Mouse (Mus musculus) heart, embryonic 10.5 days (tissue): ENCODE measurements around the gene Stx11. TPM values are rescaled to one million over a fixed set of nuclear protein-coding genes. Genes with fewer than 3 reads are reported as not detected.

Experiments
- DNase-seq: peaks from one replicate; pipeline ENCODE4 v3.0.0-alpha.2; 2017; ENCODE audit warnings: low spot score
- H3K27ac ChIP-seq: fragments of 300-500 bp; sonication (generic); 2 replicates; pipeline ENCODE4 v1.5.1; 2016; ENCODE audit warnings: mild to moderate bottlenecking
- H3K27me3 ChIP-seq: fragments of 300-500 bp; sonication (generic); 2 replicates; pipeline ENCODE4 v1.6.1; 2016; ENCODE audit warnings: mild to moderate bottlenecking; ENCODE audit not compliant: poor library complexity, insufficient read depth, severe bottlenecking
- H3K36me3 ChIP-seq: fragments of 300-500 bp; sonication (generic); 2 replicates; pipeline ENCODE4 v1.6.1; 2016; ENCODE audit warnings: mild to moderate bottlenecking, moderate library complexity
- H3K4me1 ChIP-seq: fragments of 300-500 bp; sonication (generic); 2 replicates; pipeline ENCODE4 v1.6.1; 2016; ENCODE audit warnings: mild to moderate bottlenecking
- H3K4me3 ChIP-seq: fragments of 300-500 bp; sonication (generic); 2 replicates; pipeline ENCODE4 v1.5.1; 2016; ENCODE audit warnings: mild to moderate bottlenecking, moderate library complexity
- H3K9me3 ChIP-seq: fragments of 300-500 bp; sonication (generic); 2 replicates; pipeline ENCODE4 v1.6.1; 2016; ENCODE audit warnings: mild to moderate bottlenecking, moderate library complexity
- WGBS: fragments of 180-500 bp; shearing (Covaris S2); methylation state at CpG from one replicate; pipeline ENCODE4 v1.1.7; 2016; 5-methylcytosine and 5-hydroxymethylcytosine counted together
- polyA plus RNA-seq: library from polyadenylated mRNA; unstranded; fragments of >200 nt; fragmentation: Nextera tagmentation; extraction: Ambion mirVana; gene quantifications from 2 replicates; pipeline ENCODE4 v1.2.1, GENCODE M21; 2016

Gene Stx11
- polyA plus RNA-seq, 1 experiment from 2014 or later: 6.0 TPM

GRCm38 (mm10) chr10:12922077-12922573, 42.0 kb downstream of the Stx11 start:
- Histone ChIP-seq H3K27ac (peak overlapping the region; percentile 90; the same call in 1 of the 2 replicates), H3K27me3 (no peaks in the 10 kb centered on the region), H3K9me3 (no peaks in the 10 kb centered on the region), H3K4me3 (peak overlapping the region; percentile 75), H3K36me3 (no peaks in the 10 kb centered on the region), H3K4me1 (peaks cover 7% of the 10 kb centered on the region; the same call in 1 of the 2 replicates)
- DNase-seq: no peak
- WGBS: 4% methylated on average over 13 of the region's 13 CpGs

DNA sequence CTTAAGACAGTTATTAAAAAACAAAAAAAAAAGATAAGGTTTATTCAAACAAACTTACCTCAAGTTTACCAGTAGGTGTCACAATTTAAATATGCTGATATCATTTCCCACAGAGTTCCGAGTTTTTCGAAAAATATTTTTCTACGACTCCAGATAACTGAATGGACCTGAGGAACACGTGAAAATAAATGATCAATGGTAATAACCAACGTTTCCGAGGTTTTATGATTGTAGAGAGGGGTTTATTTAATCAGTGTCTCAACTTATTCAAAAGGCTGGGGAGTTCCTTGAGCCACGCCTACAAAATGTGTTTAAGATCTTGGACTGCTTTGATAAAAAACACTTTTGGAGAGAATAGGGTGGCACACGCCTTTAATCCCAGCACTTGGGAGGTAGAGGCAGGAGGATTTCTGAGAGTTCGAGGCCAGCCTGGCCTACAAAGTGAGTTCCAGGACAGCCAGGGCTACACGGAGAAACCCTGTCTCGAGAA, 42.5 kb downstream of the Stx11 start:
- no peak for DNase-seq

DNA sequence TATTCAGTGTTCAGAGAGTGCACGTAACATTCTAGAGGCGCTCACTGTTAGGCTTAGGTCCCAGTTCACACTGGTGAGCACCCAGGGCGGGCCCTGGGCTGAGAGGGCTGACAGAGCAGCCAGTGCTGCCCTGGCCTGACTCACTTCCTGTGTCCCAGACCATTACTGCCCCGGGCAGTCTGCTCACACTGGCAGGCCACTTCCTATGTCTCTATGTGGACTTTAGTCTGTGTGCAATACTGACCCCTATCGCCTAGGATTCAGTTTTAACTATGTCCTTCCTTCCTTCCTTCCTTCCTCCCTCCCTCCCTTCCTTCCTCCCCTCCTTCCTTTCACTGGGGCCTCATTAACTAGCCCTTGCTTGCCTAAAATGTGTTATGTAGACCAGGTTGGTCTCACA, 44.8 kb downstream of the Stx11 start:
- Histone ChIP-seq H3K36me3 (no peaks in the 10 kb centered on the region), H3K4me3 (no peak overlapping the region), H3K27ac (peak overlapping the region; percentile 74), H3K4me1 (peaks cover 15% of the 10 kb centered on the region; the same call in 1 of the 2 replicates), H3K9me3 (no peaks in the 10 kb centered on the region), H3K27me3 (no peaks in the 10 kb centered on the region)
- 39% methylated on average over 5 of the region's 5 CpGs for WGBS
- DNase-seq: peak; percentile 77

More for the DNA sequence above, 42.5 kb downstream of the Stx11 start:
- Histone ChIP-seq H3K4me3 (peak overlapping the region; percentile 75), H3K27ac (no peak overlapping the region; the same call in 1 of the 2 replicates), H3K4me1 (peaks cover 7% of the 10 kb centered on the region; the same call in 1 of the 2 replicates), H3K36me3 (no peaks in the 10 kb centered on the region), H3K9me3 (no peaks in the 10 kb centered on the region), H3K27me3 (no peaks in the 10 kb centered on the region)
- 54% methylated on average over 11 of the region's 11 CpGs for WGBS

DNA sequence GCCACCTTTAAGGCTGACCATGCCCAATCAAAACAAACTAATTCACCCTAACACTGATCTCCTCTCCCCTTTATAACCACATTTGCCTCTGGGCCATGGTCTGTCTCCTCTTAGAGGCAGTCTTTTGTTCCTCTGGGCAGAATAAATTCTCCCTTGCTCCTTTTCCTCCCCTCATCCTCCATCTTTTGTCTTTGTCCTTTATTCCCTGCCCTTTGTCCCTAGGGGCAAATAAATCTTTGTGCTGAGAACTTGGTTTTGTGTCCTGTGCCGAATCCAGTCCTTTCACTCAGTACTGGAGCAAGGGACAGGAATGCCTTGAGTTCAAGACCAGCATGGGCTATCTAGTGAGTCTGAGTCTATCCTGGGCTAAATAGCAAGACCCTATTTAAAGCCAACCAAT, 46.5 kb downstream of the Stx11 start:
- Histone ChIP-seq H3K9me3 (no peaks in the 10 kb centered on the region), H3K27ac (no peak overlapping the region), H3K27me3 (no peaks in the 10 kb centered on the region), H3K36me3 (no peaks in the 10 kb centered on the region), H3K4me1 (peaks cover 8% of the 10 kb centered on the region; the same call in 1 of the 2 replicates), H3K4me3 (no peak overlapping the region)
- 76% methylated on average over 1 of the region's 1 CpGs for WGBS
- DNase-seq: no peak

- no peaks in the 10 kb centered on the region for H3K27me3 ChIP-seq
- H3K9me3 ChIP-seq: no peaks in the 10 kb centered on the region
- no peak overlapping the region for H3K4me3 ChIP-seq
- H3K27ac ChIP-seq: no peak overlapping the region
- no peak for DNase-seq
- 92% methylated on average over 6 of the region's 6 CpGs for WGBS
- H3K4me1 ChIP-seq: peaks cover 17% of the 10 kb centered on the region; the same call in 1 of the 2 replicates
- no peaks in the 10 kb centered on the region for H3K36me3 ChIP-seq
These were observed 47.7 kb downstream of the Stx11 start for GRCm38 (mm10) chr10:12916376-12916775.

DNA sequence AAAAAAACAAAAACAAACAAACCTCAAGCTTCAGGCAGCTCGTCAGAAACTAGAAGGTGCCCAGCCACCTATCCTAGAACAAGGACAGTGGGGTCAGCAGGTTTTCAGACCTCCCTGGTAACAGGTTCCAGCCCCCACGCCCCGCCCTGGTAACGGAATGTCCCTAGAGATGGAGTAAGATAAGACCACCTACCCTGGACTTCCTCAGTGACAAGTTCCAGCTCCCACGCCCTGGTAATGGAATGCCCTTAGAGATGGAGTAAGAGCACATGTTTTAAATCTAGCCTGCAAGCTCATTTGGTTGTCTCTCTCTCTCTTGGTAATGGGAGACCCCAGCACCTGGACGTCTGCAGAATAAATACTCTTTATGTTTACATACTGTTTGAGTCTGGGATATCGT, 48.3 kb downstream of the Stx11 start:
- H3K36me3 ChIP-seq: no peaks in the 10 kb centered on the region
- no peak for DNase-seq
- 35% methylated on average over 7 of the region's 7 CpGs for WGBS

DNA sequence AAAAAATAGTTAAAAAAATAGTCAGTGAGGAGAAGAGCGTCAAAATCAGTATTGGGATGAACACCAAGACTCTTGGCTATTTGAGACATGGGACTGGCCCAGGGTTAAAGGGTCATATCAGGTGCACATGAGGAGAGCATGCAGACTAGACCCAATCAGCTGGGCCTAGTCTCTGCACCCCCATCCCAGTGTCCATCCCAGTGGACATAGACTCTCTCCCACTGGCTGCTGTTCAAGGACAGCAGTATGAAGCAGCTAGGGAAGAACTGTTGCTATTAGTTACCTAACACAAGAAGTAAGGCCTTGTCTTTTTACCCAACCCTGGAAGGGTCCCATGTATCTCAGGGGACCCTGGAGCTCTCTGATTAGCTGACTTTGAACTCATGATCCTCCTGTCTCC, 49.9 kb downstream of the Stx11 start:
- Histone ChIP-seq H3K36me3 (no peaks in the 10 kb centered on the region), H3K27me3 (no peaks in the 10 kb centered on the region), H3K4me1 (peaks cover 17% of the 10 kb centered on the region; the same call in 1 of the 2 replicates), H3K9me3 (no peaks in the 10 kb centered on the region), H3K4me3 (no peak overlapping the region), H3K27ac (no peak overlapping the region)
- 94% methylated on average over 1 of the region's 1 CpGs for WGBS
- no peak for DNase-seq

More for the DNA sequence above, 48.3 kb downstream of the Stx11 start:
- Histone ChIP-seq H3K9me3 (no peaks in the 10 kb centered on the region), H3K27ac (peak overlapping the region; percentile 59), H3K4me1 (peaks cover 17% of the 10 kb centered on the region; the same call in 1 of the 2 replicates), H3K27me3 (no peaks in the 10 kb centered on the region), H3K4me3 (no peak overlapping the region)

GRCm38 (mm10) chr10:12911981-12912530, 52.0 kb downstream of the Stx11 start:
- H3K27ac ChIP-seq: peak overlapping the region; percentile 82
- peak overlapping the region; percentile 36 for H3K4me3 ChIP-seq
- peak; percentile 77 for DNase-seq
- H3K9me3 ChIP-seq: no peaks in the 10 kb centered on the region
- H3K27me3 ChIP-seq: no peaks in the 10 kb centered on the region
- no peaks in the 10 kb centered on the region for H3K36me3 ChIP-seq
- peaks cover 17% of the 10 kb centered on the region; the same call in 1 of the 2 replicates for H3K4me1 ChIP-seq
- WGBS: 29% methylated on average over 11 of the region's 11 CpGs

- H3K9me3 ChIP-seq: no peaks in the 10 kb centered on the region
- peak overlapping the region; percentile 82; the same call in 1 of the 2 replicates for H3K27ac ChIP-seq
- peak overlapping the region; percentile 36; the same call in 1 of the 2 replicates for H3K4me3 ChIP-seq
- H3K4me1 ChIP-seq: peaks cover 17% of the 10 kb centered on the region; the same call in 1 of the 2 replicates
- no peaks in the 10 kb centered on the region for H3K27me3 ChIP-seq
- peak; percentile 56 for DNase-seq
- H3K36me3 ChIP-seq: no peaks in the 10 kb centered on the region
- 83% methylated on average over 13 of the region's 13 CpGs for WGBS
These were observed 52.6 kb downstream of the Stx11 start for GRCm38 (mm10) chr10:12911451-12911850.

DNA sequence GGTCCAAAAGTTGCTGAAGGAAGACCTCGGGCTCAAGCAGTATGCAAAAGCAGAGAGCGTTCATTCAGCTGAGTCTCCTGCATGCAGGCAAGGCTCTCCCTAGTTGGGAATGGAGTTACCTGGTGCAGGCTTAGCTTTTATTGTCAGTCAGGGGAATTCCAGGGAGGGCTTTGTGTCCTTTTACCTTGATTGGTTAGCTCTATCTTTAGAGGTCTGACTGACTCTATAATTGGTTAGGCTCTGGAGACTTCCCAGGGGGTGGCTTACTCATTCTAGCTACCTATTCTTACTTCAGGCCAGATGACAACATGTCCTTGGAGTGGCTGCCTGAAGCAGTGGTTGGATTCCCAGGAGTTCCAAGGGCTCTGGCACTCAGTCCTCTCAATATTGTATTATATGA, 54.2 kb downstream of the Stx11 start:
- no peaks in the 10 kb centered on the region for H3K9me3 ChIP-seq
- H3K27me3 ChIP-seq: no peaks in the 10 kb centered on the region
- no peak overlapping the region for H3K4me3 ChIP-seq
- DNase-seq: peak; percentile 36
- peaks cover 9% of the 10 kb centered on the region; the same call in 1 of the 2 replicates for H3K4me1 ChIP-seq
- H3K27ac ChIP-seq: no peak overlapping the region
- 85% methylated on average over 2 of the region's 2 CpGs for WGBS
- H3K36me3 ChIP-seq: no peaks in the 10 kb centered on the region

DNA sequence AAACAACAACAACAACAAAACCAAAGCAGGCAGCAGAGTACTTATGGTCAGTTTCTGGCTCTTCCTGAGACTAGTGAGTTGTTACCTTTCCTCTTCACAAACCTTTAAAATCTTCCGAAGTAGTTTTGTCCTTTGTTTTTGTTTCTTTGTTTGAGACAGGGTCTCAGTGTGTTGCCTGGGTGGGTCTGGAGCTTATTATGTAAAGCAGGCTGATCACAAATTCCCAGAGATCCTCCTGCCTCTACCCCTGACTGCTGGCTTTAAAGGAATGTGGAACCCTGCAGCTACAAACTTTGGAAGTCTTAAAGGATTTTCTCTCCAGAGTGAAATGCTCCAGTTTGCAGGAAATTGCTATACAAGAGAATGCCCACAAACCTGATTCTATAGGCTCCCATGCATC, 54.9 kb downstream of the Stx11 start:
- H3K4me3 ChIP-seq: no peak overlapping the region
- H3K27ac ChIP-seq: no peak overlapping the region
- no peaks in the 10 kb centered on the region for H3K36me3 ChIP-seq
- no peaks in the 10 kb centered on the region for H3K27me3 ChIP-seq
- peaks cover 15% of the 10 kb centered on the region; the same call in 1 of the 2 replicates for H3K4me1 ChIP-seq
- 51% methylated on average over 1 of the region's 1 CpGs for WGBS
- no peaks in the 10 kb centered on the region for H3K9me3 ChIP-seq
- DNase-seq: no peak

DNA sequence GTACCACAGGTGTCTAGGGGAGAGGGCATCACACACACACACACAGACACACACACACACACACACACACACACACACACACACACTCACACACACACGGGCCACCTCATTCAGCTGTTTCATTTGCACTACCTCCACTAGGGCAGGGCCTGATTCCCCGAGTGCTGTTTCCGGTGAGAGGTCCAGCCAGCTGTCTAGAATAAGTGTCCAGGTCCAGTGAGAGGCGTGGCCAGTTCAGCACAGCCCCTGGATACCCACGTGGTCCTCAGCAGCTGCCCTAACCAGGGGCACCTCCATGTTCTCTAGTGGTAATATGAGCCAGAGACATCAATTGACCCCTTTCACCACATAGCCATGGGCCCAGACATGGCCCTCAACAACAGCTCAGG, 60.0 kb downstream of the Stx11 start:
- H3K9me3 ChIP-seq: no peaks in the 10 kb centered on the region
- H3K4me3 ChIP-seq: no peak overlapping the region
- no peaks in the 10 kb centered on the region for H3K36me3 ChIP-seq
- WGBS: 70% methylated on average over 5 of the region's 5 CpGs
- no peaks in the 10 kb centered on the region for H3K27me3 ChIP-seq
- no peak overlapping the region for H3K27ac ChIP-seq
- H3K4me1 ChIP-seq: peaks cover 7% of the 10 kb centered on the region; the same call in 1 of the 2 replicates
- peak; percentile 69 for DNase-seq

DNA sequence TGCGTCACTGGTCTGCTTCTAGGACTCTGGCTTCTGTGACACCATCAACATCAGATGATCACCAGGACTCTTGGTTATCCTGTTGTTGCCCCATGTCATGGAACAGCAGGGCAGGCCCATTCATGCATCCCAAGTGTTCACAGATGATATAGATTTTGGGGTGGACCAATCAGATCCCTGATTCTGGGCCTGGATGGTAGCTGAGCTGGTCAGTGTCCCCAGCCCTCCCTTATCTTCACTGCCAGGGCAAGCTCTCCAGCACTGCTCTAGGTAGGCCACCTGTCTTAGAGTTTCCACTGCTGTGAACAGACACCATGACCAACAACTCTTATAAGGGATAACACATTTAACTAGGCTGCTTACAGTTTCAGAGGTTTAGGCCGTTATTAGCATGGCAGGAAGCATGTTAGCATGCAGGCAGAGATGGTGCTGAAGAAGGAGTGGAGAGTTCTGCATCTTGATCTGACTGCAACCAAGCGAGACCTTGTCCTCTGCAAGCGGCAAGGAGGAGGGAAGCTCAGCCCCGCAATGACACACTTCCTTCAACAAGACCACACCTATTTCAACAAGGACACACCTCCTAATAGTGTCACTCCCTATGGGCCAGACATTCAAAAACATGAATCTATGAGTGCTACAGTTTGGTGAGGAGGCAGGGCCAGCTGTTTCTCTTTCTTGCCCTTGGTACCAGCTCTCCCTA, 60.5 kb downstream of the Stx11 start:
- peak; percentile 38 for DNase-seq
- 83% methylated on average over 5 of the region's 5 CpGs for WGBS

More for the DNA sequence above, 60.5 kb downstream of the Stx11 start:
- Histone ChIP-seq H3K36me3 (no peaks in the 10 kb centered on the region), H3K27me3 (no peaks in the 10 kb centered on the region), H3K4me1 (peaks cover 7% of the 10 kb centered on the region; the same call in 1 of the 2 replicates), H3K4me3 (no peak overlapping the region), H3K27ac (no peak overlapping the region), H3K9me3 (no peaks in the 10 kb centered on the region)
